23 mouse cellular contexts compared by ENCODE assay signal in genomic region chr11:117220777-117221176, GRCm38 (mm10). TPM values are rescaled to one million over a fixed set of nuclear protein-coding genes. Genes with fewer than 3 reads are reported as not detected.
DNase-seq lines count a peak whose midpoint lies in the region; ATAC-seq lines count a peak whose summit lies in the region.
"Had no signal": no experiment of that assay in that cellular context is flagged by ENCODE, and none has a peak within 500 bp of the region (broad histone marks: within the 10 kb centered on the region; RNA-seq: fewer than 3 reads in every experiment).

No protein-coding gene starts in this region.

- no peaks in the 10 kb centered on the region for H3K36me3 ChIP-seq in forebrain, embryonic 10.5 days (replicated peaks)
- H3K36me3 ChIP-seq in forebrain, embryonic 13.5 days (ENCODE audit: poor library complexity, severe bottlenecking): no peaks in the 10 kb centered on the region
- no peaks in the 10 kb centered on the region for H3K36me3 ChIP-seq in limb, embryonic 10.5 days
- H3K36me3 ChIP-seq: forebrain, embryonic 15.5 days; hindbrain, embryonic 12.5 days; hindbrain, embryonic 15.5 days had no signal

- H3K4me2 ChIP-seq in forebrain, embryonic 13.5 days: no peak overlapping the region
- H3K4me2 ChIP-seq: forebrain, embryonic 15.5 days; heart, embryonic 11.5 days; hindbrain, embryonic 12.5 days; hindbrain, embryonic 15.5 days had no signal

- no peaks in the 10 kb centered on the region for H3K27me3 ChIP-seq in forebrain, embryonic 10.5 days (ENCODE audit: poor library complexity, severe bottlenecking)
- H3K27me3 ChIP-seq in forebrain, embryonic 13.5 days: no peaks in the 10 kb centered on the region
- no peaks in the 10 kb centered on the region for H3K27me3 ChIP-seq in limb, embryonic 10.5 days (ENCODE audit: low read depth, poor library complexity, severe bottlenecking)
- H3K27me3 ChIP-seq: forebrain, embryonic 15.5 days; hindbrain, embryonic 12.5 days; hindbrain, embryonic 15.5 days had no signal

- 89% methylated on average over 8 of the region's 8 CpGs for WGBS in forebrain, embryonic 10.5 days
- 91% methylated on average over 8 of the region's 8 CpGs for WGBS in forebrain, embryonic 13.5 days
- 93% methylated on average over 8 of the region's 8 CpGs for WGBS in limb, embryonic 10.5 days

- no peak for ATAC-seq in forebrain, embryonic 13.5 days
- ATAC-seq in hematopoietic stem cell, adult 5-6 weeks (replicated peaks in 1 of 2; ENCODE audit: insufficient read depth in 1 of 2, low FRiP score in 2 of 2, low TSS enrichment in 1 of 2, low read depth in 1 of 2, poor library complexity in 2 of 2, severe bottlenecking in 2 of 2): peak; percentile 30 to 75; a peak in 2 of 4 replicates
- no peak for ATAC-seq in CD4-positive, CD25-positive, alpha-beta regulatory T cell, adult 4 months
- ATAC-seq: activated CD4-positive, CD25-positive, alpha-beta regulatory T cell, adult 4 months; forebrain, embryonic 15.5 days; inflammation-experienced regulatory T-cells, adult 6 months; intestine, embryonic 16.5 days had no signal

- 0 out of 2 replicates have a peak overlapping the region, but pooled peaks have one; percentile 7 for H3K27ac ChIP-seq in forebrain, embryonic 10.5 days
- H3K27ac ChIP-seq in forebrain, embryonic 13.5 days: no peak overlapping the region
- peak overlapping the region; percentile 51 for H3K27ac ChIP-seq in brown adipose tissue, adult 24 weeks (replicated peaks; ENCODE audit: low read depth, low read length)
- H3K27ac ChIP-seq in limb, embryonic 10.5 days: no peak overlapping the region
- H3K27ac ChIP-seq: forebrain, embryonic 15.5 days; hindbrain, embryonic 12.5 days; hindbrain, embryonic 15.5 days had no signal

- no peak for DNase-seq in forebrain, embryonic 10.5 days (ENCODE audit: extremely low spot score, low spot score)
- DNase-seq in urinary bladder, postnatal 14 days (ENCODE audit: low spot score): no peak
- DNase-seq in limb, embryonic 10.5 days (ENCODE audit: low spot score): no peak
- DNase-seq: adrenal gland, adult 8-10 months; cerebellum, adult 18-20 months; cerebellum, adult 9-11 months; cerebellum, postnatal 25 days; embryo, embryonic 11 days; gastrocnemius, postnatal 14 days; heart, postnatal 36 days; kidney, adult 18-20 months had no signal

- no peak overlapping the region for H3K4me3 ChIP-seq in forebrain, embryonic 10.5 days
- H3K4me3 ChIP-seq in forebrain, embryonic 13.5 days: no peak overlapping the region
- H3K4me3 ChIP-seq in brown adipose tissue, adult 24 weeks (ENCODE audit: insufficient read depth, low read depth, low read length): no peak overlapping the region
- H3K4me3 ChIP-seq in limb, embryonic 10.5 days: no peak overlapping the region
- H3K4me3 ChIP-seq: forebrain, embryonic 15.5 days; gastrocnemius, adult 2 months; hindbrain, embryonic 12.5 days; hindbrain, embryonic 15.5 days had no signal

- peaks cover 25% of the 10 kb centered on the region for H3K4me1 ChIP-seq in forebrain, embryonic 10.5 days
- no peaks in the 10 kb centered on the region for H3K4me1 ChIP-seq in forebrain, embryonic 13.5 days
- peaks cover 17% of the 10 kb centered on the region for H3K4me1 ChIP-seq in brown adipose tissue, adult 24 weeks (ENCODE audit: control insufficient read depth, insufficient read depth, insufficient read length, low read length)
- peaks cover 32% of the 10 kb centered on the region for H3K4me1 ChIP-seq in limb, embryonic 10.5 days
- H3K4me1 ChIP-seq: forebrain, embryonic 15.5 days; hindbrain, embryonic 15.5 days had no signal

- H3K9me3 ChIP-seq in forebrain, embryonic 10.5 days: no peaks in the 10 kb centered on the region
- no peaks in the 10 kb centered on the region for H3K9me3 ChIP-seq in forebrain, embryonic 13.5 days (replicated peaks)
- H3K9me3 ChIP-seq in limb, embryonic 10.5 days (replicated peaks): no peaks in the 10 kb centered on the region
- H3K9me3 ChIP-seq: forebrain, embryonic 15.5 days; hindbrain, embryonic 12.5 days; hindbrain, embryonic 15.5 days had no signal

- H3K9ac ChIP-seq in forebrain, embryonic 13.5 days: no peak overlapping the region
- H3K9ac ChIP-seq: forebrain, embryonic 15.5 days; hindbrain, embryonic 12.5 days; hindbrain, embryonic 15.5 days had no signal

RNA-seq across cellular contexts. Expression of gene Sept9, which starts 21.3 kb away (rescaled TPM):
- 206 and 211 TPM in 2 replicates for polyA plus RNA-seq in forebrain, embryonic 10.5 days (2016; fragmentation: Nextera tagmentation; extraction: Ambion mirVana)
- 142 and 148 TPM in 2 replicates for polyA plus RNA-seq in forebrain, embryonic 13.5 days (2015; fragmentation: Nextera tagmentation; extraction: Ambion mirVana)
- 65.5 and 118 TPM in 2 replicates for polyA plus RNA-seq in brown adipose tissue, adult 24 weeks (2012; ENCODE audit: insufficient read depth, insufficient read length, missing spikeins)
- total RNA-seq in hematopoietic stem cell, adult 5-6 weeks (2017): 149 and 171 TPM in 2 replicates
- 100 to 1,000 TPM; 277 to 424 TPM for polyA plus RNA-seq in CD4-positive, CD25-positive, alpha-beta regulatory T cell, adult 4 months (2017; shearing (Covaris generic))
- 265 and 282 TPM in 2 replicates for polyA plus RNA-seq in limb, embryonic 10.5 days (2016; fragmentation: Nextera tagmentation; extraction: Ambion mirVana)

Comparison
In these comparisons a context has a peak if more than half of its experiments do, and no peak if none do; other contexts are left out.
1. H3K27ac ChIP-seq: peak in forebrain, embryonic 10.5 days (single experiment) and brown adipose tissue, adult 24 weeks (single experiment); none in forebrain, embryonic 13.5 days (single experiment) and limb, embryonic 10.5 days (single experiment).
2. ATAC-seq: peak in hematopoietic stem cell, adult 5-6 weeks (2 of 2); none in forebrain, embryonic 13.5 days (single experiment) and CD4-positive, CD25-positive, alpha-beta regulatory T cell, adult 4 months (single experiment).